Mouse (Mus musculus) CD4-positive, CD25-positive, alpha-beta regulatory T cell, adult 2 months (primary cell): ENCODE results near the gene Ccdc191.
A peak's percentile ranks its signal among the peaks of the same experiment; 100 is the strongest.

Experiments
- DNase-seq: peaks from one replicate; pipeline ENCODE4 v3.0.0-alpha.2; 2012; ENCODE audit warnings: low read depth, low spot score

Ccdc191 gene

DNA sequence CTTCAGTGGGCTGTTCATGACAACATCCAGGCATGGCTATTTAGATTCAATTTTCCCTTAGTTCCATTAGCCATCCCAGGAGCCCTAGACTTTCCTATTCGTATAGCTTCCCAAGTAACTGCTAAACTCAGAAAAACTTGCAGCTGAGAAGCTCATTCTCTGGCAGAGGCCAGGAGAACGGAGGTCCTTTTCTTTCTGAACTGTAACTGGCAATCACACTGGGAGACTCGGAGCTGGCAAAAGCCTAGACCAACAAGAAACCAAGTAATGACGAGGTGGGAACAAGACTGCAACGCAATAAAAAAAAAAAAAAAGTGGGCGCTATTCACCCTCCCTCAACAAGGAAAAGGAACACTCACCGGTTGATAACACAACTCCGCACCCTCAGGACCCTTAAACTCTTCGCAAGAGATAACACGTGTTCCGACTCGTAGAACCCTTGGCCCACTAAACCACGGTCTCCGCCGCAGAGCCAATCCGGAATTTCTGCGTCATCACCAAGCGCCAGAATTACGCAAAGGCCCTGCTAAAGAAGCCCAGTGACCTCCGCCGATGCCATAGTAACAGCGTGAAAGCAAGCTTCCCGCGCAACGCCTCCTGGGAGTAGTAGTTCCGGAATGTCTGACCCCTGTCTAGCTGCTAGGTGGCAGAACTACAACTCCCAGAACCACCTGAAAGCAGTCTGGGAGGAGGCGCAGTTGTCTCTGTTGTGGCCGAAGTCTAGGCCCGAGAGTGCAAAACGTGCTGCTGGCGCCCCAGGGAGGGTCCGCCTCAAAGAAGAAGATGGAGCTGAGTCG, at the start of gene Ccdc191:
Ccdc191 (plus strand) TSS at position 593 of the 797 bp plus-strand sequence.
- DNase-seq, result peak; percentile 99

DNA sequence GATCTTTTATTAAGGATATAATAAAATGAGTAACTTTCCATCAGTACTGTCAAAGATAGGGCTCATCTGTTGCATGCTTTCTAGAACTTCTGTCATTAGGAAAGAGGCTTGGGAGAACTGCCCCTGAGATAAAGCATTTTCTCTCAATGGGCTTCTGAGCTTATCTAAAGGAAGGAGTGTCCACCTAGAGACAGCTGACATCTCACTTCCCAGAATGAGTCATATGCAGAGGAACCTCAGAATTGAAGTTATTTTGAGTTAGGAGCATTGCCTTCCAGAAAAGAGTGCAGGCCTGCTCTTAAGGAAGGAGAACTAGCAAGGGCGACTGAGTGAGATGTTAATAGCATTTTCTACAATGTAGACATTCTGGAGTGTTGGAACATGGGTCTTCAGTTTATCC, 48.4 kb upstream of the Ccdc191 start:
- no peak for DNase-seq

DNA sequence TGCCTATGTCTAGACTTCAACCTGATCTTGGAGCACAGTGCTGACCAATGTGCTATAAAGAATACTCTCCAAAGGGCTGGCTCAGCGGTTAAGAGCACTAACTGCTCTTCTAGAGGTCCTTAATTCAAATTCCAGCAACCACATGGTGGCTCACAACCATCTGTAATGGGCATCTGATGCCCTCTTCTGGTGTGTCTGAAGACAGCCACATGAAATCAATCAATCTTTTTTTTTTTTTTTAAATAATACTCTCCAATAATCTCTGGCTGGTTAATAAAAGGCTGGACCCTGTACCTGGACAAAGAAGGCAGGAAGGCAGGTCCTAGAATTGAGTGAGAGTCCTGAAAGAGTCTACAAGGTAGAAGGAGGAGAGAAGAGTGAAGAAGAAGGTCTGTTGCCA, 39.8 kb upstream of the Ccdc191 start:
- no peak for DNase-seq

DNA sequence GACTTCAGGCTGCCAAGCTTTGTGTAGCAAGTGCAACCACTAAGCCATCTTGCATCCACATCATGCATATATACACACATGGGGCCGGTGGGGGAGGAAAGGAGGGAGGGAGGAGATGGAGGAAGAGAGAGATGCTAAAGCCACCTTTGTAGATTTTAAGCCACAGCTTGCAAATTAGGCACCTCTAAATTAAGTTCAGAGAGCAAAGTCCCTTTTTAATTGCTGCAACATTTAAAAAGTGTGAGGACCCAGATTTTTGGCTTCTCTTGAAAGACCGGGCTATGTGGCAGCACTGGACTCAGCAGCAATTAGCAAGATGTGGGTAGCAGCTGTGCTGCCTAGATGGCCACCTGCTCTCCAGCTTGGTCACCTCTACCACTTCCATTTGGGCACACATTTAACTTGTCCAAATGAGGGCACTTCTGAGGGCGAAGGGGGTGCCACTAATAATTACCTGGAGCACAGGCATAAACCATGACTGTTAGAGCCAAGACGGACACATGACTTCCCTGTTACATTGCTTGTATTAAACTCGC, 30.6 kb upstream of the Ccdc191 start:
- DNase-seq, result no peak

DNA sequence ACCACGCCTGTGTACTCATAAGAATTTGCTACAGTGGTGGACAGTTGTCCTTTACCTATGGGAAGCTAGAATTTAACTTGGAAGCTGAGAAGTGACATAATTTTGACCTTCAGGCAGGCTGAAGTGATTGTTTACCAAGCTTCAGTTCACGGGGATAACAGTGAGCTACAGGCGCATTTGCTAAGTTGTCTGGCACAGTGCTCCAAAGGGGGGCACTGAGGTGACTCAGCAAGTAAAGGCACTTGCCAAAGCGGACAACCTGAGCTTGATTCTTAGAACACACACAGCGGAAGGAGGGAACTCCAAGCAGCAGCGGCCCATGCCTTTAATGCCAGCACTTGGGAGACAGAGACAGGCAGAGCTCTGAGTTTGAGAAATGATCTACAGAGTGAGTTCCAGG, 29.0 kb upstream of the Ccdc191 start:
- no peak for DNase-seq

DNA sequence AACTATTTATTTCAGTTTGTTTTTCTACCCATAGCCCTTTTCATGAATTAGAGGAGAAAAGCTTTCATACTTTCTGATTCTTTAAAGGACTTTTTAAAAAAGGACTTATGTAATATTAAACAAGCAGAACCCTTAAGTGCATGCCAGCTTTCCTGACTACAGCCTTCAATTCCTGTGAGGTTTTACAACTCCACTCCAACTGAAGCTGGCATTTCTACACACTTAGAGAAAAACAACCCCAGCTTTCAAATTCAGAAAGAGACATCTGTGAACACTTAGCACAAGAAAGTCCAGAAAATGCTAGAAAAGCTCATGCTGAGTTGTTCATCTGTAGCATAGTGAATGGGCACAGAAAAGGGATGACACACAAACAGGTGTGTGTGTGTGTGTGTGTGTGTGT, 19.8 kb upstream of the Ccdc191 start:
- no peak for DNase-seq

DNA sequence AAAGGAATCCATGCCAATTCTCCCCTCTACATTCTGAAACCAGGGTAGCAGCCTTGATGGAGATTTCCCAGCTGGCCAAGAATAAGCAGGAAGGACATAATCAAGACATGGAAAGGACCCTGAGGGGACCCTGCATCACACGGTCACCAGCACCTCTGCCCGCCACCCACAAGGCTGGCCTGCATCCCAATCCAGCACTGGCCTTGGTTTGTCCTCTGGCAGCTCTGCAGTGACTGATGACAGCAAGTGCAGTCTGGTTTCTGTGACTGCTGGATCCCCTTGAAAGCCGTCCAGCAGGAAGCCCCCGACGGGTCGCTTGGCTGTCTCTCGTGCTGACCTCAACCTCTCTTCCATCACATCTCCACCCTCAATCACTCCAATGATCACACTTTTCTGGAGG, 18.2 kb upstream of the Ccdc191 start:
- no peak for DNase-seq

DNA sequence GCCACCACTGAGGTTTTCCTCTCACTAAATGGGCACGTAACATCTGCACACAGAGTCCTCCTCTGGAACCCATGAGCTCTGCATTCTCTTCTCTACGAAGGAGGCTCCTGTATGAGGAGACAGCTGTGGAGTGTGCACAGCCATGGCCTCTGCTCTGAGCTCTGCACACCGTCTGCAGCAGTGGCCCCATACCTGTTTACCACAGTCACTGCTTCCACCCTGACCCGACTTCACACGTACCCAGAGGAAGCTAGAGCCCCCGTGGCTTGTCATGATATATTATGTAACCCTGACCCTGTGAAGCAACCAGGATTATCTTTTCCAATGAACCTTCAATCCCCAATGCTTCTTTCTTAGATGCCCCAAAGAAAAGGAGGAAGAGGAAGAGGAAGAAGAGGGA, 9.8 kb upstream of the Ccdc191 start:
- no peak for DNase-seq

DNA sequence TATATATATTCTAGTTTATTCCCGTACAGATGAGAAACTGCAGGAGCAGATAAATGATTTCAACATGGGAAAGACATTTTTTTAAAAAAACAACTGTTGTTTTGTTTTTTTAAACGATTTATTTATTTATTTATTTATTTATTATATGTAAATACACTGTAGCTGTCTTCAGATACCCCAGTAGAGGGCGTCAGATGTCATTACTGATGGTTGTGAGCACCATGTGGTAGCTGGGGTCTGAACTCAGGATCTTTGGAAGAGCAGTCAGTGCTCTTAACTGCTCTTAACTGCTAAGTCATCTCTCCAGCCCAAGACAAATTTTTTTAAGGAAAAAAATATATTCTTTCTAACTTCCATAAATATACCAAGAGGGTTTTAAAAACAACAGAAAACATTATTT, 8.0 kb upstream of the Ccdc191 start:
- DNase-seq, result peak; percentile 52

DNA sequence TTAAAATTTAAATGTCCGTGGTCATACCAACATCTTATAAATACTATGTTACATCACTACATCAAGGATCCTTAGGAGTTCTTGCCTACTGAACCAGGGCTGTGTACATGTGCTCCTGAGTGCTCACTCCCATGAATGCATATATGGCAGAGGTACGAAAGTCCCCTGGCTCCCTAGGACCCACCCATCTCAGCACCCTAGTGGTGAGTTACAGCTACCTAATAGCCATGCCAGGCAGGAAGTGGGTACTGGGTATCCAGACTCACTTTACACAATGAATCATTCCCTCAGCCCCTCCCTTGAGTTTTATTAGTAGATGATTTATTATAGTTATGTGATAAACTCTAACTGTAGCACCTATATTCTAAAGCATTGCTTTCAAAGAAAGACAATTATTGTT, 7.3 kb upstream of the Ccdc191 start:
- DNase-seq, result no peak

DNA sequence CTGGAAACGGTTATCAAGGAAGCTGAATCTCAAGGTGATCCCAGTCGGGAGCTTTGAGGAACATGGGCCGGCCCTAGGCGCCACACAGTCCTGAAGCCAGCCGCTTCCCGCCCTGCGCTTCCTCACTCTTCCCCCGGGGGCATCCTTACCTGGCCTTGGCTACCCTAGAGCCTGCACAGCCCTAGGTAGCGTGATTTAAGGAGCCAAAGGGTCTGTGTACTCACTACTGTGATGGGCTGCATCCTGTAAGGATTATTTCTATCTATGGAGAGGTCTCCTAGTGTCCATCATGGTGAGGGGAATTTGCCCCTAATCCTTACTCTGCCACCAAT, 371 bp downstream of the Ccdc191 start:
- DNase-seq, result no peak

DNA sequence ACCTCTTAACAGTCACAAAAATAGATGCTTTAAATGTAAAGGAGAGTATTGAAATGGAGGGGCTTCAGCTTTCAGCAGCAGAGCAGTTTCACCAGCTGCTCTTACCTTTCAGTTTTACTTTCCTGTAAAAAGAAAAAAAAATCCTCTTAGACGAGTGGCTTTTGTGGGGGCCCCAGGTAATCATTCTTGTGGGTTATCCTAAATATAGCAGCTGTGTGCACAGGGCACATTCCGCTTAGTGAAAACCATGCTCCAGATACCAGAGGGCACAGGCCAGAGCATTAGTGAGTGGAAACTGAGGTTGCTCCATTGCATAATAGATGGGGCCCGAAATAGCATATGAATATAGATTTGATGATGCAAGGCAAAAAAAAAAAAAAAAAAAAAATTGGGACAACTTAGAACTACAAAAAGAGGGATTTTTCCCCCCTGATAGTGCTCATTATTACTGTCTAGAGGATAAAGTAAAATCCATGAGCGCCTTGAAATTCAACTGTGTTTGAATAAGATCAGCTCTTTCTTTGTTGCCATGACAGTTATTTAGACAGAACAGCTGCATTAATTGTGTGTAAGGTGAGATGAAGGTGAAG, 1.2 kb downstream of the Ccdc191 start:
- DNase-seq, result no peak

DNA sequence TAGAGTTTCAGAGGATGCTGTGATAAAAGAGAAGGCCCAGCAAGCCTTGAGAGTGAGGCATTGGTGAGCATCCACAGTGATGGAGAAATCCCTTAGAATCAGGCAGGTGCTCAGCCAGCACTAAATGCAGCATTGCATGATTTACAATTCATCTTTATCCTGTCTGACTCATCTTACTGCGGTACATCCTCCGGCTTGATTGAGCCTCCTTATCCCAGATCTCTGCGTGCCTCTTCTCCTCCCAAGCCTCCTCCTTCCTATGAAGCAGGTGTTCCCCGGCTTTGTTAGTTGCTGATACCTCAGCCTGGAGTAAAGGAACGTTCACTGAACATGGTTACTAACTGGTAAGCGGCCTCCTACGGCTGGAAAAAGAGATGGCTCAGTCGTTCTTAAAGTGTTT, 4.9 kb downstream of the Ccdc191 start:
- DNase-seq, result no peak

DNA sequence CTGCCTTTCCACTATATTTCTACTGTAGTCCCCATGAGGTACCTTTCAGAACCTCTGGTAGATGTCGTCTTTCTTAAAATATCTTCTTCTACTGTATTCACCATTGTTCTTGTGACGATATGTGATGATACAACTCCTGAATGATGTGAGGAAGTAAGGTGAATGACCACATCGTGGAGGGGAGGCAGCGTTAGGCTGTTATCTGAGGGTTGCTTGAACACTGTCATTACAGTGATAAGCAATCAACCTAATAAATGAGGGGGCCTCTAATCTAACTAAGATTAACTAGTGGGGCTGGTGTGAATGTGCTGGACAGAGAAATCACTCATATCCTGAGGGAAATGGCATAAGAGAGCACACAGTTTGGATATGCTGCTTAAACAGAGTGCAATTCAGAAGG, 10.5 kb downstream of the Ccdc191 start:
- DNase-seq, result no peak

DNA sequence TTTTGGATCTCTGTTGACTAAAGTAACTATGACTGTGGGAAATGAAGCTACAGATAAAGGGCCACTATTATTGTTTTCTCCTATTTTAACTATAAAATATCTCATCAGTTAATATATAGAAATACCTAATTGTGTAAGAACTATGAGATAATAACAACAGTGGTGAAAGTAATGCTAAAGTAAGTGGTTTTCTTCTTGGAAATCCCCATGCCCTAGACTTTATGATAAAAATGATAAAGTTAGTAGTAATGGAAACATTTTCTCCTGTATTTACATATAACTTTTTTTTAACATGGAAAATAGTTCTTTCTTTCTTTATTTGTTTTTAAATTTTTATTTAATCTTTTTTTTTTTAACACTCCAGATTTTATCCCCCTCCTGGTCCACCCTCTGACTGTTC, 11.0 kb downstream of the Ccdc191 start:
- peak; percentile 11 for DNase-seq

DNA sequence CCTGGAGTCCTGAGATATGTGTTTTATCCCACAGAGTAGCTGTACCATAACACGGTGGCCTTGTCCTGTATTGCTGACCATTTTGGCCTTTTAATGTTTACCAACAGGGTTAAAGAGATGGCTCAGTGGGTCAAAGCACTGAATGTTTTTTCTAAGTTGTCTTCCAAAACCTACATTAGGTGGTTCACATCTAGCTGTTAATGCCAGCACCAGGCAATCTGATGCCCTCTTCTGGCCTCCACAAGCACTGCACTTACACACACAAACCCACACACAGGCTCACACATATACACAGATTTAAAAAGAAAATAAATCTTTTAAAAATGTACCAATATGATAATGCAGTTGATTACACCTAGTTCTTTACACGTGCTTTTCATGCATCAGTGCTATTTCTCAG, 19.3 kb downstream of the Ccdc191 start:
- DNase-seq, result peak; percentile 28

DNA sequence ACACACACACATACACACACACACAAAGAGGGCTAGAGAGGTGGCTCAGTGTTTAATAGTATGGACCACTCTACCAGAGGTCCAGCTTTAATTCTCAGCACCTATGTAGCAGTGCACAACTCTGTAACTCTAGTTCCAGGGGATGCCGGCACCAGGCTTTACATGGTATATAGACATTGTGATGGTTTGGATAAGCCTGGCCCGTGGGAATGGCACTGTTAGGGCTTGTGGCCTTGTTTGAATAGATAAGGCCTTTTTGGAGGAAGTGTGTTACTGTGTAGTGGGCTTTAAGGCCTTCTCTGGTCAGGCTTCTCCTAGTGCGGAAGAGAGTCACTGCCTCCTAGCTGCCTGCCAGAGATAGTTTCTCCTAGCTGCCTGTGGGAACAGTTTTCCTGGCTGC, 29.3 kb downstream of the Ccdc191 start:
- DNase-seq, result no peak

DNA sequence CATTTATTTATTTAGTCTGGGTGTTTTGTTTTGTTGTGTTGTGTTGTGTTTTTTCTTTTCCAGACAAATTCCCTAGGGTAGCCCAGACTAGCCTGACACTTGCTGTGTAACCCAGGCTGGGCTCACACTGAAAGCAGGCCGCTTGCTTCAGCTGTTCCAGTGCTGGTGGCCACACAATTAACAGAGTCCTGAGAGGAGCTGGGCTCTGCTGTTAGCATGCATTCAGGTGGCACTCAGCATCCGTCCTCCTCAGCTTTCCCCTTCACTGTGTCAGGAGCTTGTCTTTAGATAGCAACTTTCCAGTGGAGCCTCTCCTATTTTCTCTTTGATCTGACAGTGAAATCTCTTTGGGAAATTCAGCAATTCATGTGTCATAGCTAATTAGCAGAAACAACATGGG, 32.4 kb downstream of the Ccdc191 start:
- DNase-seq, result no peak

DNA sequence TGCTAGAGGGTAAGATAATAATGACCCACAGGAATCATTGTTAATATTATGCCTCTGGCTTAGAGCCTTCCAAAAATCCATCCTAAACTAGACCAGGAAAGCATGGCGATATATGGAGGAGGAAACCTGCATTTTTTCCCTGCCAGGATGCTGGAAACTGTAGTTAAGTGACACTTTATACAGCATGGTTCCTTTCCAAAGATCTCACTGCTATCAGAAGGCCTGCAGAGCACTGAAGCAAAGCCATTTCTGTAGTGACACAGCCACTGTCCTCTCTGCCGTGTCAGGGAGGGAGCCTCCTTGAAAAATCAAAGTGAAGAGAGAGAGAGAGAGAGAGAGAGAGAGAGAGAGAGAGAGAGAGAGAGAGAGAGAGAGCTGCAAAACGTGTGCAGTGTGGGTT, 33.0 kb downstream of the Ccdc191 start:
- no peak for DNase-seq

DNA sequence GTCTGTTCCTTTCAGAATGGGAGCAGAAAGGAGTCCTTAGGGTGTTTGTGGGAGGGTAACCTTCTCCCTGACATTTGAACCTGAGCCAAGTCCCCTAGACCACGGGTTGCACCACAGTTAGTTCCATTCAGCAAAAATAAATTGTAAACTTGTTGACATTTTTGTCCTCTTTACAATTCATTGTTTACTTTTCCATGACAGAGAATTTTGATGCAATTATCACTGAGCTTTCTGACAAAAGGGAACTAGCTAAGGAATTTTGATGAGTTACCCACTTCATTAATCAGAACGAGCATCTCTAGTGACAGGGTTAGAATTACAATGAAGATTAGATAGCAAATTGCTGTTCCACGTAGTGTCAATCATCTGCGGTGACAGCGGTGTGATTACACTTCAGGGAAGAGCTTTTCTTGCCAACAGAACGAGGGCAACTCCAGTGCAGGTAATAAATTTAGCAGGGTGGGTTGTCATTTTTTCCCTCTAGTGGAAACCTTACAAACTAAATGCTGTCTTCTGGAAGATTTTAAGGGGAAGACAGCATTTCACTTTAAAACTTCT, 35.5 kb downstream of the Ccdc191 start:
- DNase-seq, result no peak

DNA sequence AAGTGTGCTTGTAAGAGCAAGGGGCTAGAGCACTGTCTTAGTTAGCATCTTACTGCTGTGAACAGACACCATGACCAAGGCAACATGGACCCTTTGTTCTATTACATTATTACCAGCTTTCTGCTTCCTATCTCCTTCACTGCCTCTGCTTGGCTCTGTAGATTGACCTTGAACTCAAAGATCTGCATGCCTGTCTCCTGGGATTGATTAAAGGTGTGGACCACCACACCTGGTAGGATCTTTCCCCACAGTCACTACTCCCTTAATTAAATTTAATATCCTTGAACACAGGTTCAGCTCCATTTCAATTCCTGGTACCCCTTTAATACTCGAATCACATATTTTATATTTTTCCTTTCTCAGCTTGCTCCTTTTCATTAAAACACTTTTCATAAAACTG, 36.2 kb downstream of the Ccdc191 start:
- DNase-seq, result no peak

DNA sequence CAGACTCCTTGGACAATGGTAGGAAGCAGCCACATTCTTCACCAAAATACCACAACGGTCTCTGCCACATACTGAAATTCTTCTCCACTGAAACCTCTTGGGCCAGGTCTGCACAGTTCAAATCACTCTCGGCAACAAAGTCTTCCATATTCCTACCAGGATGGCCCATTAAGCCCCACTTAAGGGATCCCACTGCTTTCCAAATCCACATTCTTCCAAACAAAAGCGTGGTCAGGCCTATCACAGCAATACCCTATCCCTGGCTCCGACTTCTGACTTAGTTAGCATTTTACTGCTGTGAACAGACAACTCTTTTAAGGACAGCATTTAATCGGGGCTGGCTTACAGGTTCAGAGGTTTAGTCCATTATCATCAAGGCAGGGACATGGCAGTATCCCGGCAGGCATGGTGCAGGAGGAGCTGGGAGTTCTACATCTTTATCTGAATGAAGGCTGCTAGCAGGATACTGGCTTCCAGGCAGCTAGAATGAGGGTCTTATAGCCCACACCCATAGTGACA, 36.8 kb downstream of the Ccdc191 start, which contains the start of gene Qtrt2:
Qtrt2 (minus strand) TSS at position 469 of the 519 bp plus-strand sequence.
- no peak for DNase-seq

DNA sequence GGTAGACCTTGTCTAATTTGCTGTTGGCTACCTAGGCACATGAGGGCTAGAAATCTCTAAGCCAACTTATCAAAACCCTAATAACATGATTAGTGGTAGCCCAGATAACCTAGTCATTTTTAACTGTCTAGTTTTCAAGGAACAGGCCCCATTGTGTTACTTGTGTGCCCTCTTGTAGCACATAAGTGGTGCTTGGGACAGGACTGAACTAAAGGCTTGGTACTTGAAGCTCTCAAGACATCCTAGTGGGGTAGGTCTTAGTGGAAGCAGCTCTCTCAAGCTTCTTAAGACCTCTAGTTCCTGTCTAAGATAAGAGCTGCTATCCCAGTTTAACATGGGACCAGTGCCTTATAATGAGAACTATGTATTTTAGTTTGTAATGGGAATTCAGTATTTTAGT, 41.0 kb downstream of the Ccdc191 start:
- DNase-seq, result no peak
